Mouse (Mus musculus) heart, adult 2 months (tissue): Measurements from ENCODE around the gene B830017H08Rik. TPM values are rescaled to one million over a fixed set of nuclear protein-coding genes. Genes with fewer than 3 reads are reported as not detected.

Experiments used
- DNase-seq, 2 experiments: peaks; one replicate each; pipeline ENCODE4 v3.0.0; 2021
- H3K27ac ChIP-seq: fragments of 200-600 bp; 2 replicates; pipeline ENCODE4 v1.8.1; 2022
- H3K27me3 ChIP-seq: fragments of 200-500 bp; 2 replicates; pipeline ENCODE4 v1.6.1; 2012; ENCODE audit warnings: mild to moderate bottlenecking, low read length, inconsistent platforms, mixed read lengths; ENCODE audit not compliant: control insufficient read depth, insufficient read depth
- H3K36me3 ChIP-seq: fragments of 200-500 bp; 2 replicates; pipeline ENCODE4 v1.6.1; 2012; ENCODE audit warnings: low read length, inconsistent platforms; ENCODE audit not compliant: control insufficient read depth, insufficient read depth
- H3K4me1 ChIP-seq: fragments of 200-500 bp; 2 replicates; pipeline ENCODE4 v1.6.1; 2011; ENCODE audit warnings: low read length; ENCODE audit not compliant: control insufficient read depth, insufficient read depth
- H3K4me3 ChIP-seq: fragments of 200-600 bp; 2 replicates; pipeline ENCODE4 v1.8.1; 2022
- H3K79me2 ChIP-seq: fragments of 200-500 bp; replicated peaks from 2 replicates; pipeline ENCODE4 v1.6.1; 2012; ENCODE audit warnings: mild to moderate bottlenecking, inconsistent platforms, low read length, moderate library complexity, mixed read lengths; ENCODE audit not compliant: control insufficient read depth, insufficient read depth
- H3K9ac ChIP-seq: fragments of 200-500 bp; 2 replicates; pipeline ENCODE4 v1.6.1; 2012; ENCODE audit warnings: low read depth, mild to moderate bottlenecking, control low read depth, inconsistent platforms, low read length, mixed read lengths
- CTCF ChIP-seq: fragments of 200-600 bp; IDR thresholded peaks from 2 replicates; pipeline ENCODE4 v1.8.1; 2022; ENCODE audit warnings: antibody characterized with exemption, mild to moderate bottlenecking, moderate library complexity
- EP300 ChIP-seq: fragments of 200-500 bp; IDR thresholded peaks from 2 replicates; pipeline ENCODE4 v1.6.1; 2011; ENCODE audit warnings: low read depth, low read length, control low read depth; ENCODE audit not compliant: insufficient read depth
- POLR2A ChIP-seq: fragments of 200-500 bp; IDR thresholded peaks from 2 replicates; pipeline ENCODE4 v1.6.1; 2011; ENCODE audit warnings: mild to moderate bottlenecking, low read depth, low read length, control low read depth; ENCODE audit not compliant: insufficient read depth
- WGBS: fragments of 180-500 bp; shearing (Covaris S2); methylation state at CpG from one replicate; pipeline ENCODE4 v1.1.7; 2018; 5-methylcytosine and 5-hydroxymethylcytosine counted together
- intact Hi-C: fragments of 180-260 bp; cut with DNase I; formaldehyde crosslinking; loops from one replicate; pipeline ENCODE4 v1.15.1; 2025
- polyA plus RNA-seq: library from polyadenylated mRNA; depleted of rRNA; stranded (reverse); fragments of >200 nt; gene quantifications from 2 replicates; pipeline ENCODE4 v1.2.3, GENCODE M21; 2012
- total RNA-seq, 2 experiments: library from RNA; stranded (reverse); gene quantifications; 2 replicates each; pipeline ENCODE4 v1.2.3; 2021

Gene B830017H08Rik
- total and polyA plus RNA-seq, 3 experiments, result not detected

GRCm38 (mm10) chr16:17830385-17831178, 2.3 kb upstream of the B830017H08Rik start:
- Histone ChIP-seq H3K27ac (no peak overlapping the region), H3K4me3 (no peak overlapping the region), H3K9ac (no peak overlapping the region), H3K27me3 (peaks cover 12% of the 10 kb centered on the region), H3K79me2 (no peaks in the 10 kb centered on the region), H3K36me3 (no peaks in the 10 kb centered on the region), H3K4me1 (no peaks in the 10 kb centered on the region)
- no peak for DNase-seq
- WGBS, result 74% methylated on average over 10 of the region's 10 CpGs
- intact Hi-C loops, result no loop called here
- TF ChIP-seq EP300 (no peak), POLR2A (no peak), CTCF (no peak)

- H3K79me2 ChIP-seq, result no peaks in the 10 kb centered on the region
- H3K27ac ChIP-seq, result no peak overlapping the region
- no peaks in the 10 kb centered on the region for H3K4me1 ChIP-seq
- 25% methylated on average over 11 of the region's 11 CpGs for WGBS
- intact Hi-C loops, result no loop called here
- H3K36me3 ChIP-seq, result no peaks in the 10 kb centered on the region
- DNase-seq, result no peak
- H3K4me3 ChIP-seq, result no peak overlapping the region
- H3K27me3 ChIP-seq, result peaks cover 12% of the 10 kb centered on the region
- H3K9ac ChIP-seq, result no peak overlapping the region
- TF ChIP-seq CTCF, result no peak
- TF ChIP-seq POLR2A, result no peak
- TF ChIP-seq EP300, result no peak
Observed at GRCm38 (mm10) chr16:17831781-17832180, 1.1 kb upstream of the B830017H08Rik start.

GRCm38 (mm10) chr16:17833321-17833680, 380 bp downstream of the B830017H08Rik start:
- H3K4me3 ChIP-seq, result peak overlapping the region; percentile 40
- no peak overlapping the region for H3K27ac ChIP-seq
- WGBS, result under 1% methylated on average over 37 of the region's 37 CpGs
- H3K9ac ChIP-seq, result no peak overlapping the region
- DNase-seq, result no peak
- intact Hi-C loops, result no loop called here
- no peaks in the 10 kb centered on the region for H3K79me2 ChIP-seq
- peaks cover 12% of the 10 kb centered on the region for H3K27me3 ChIP-seq
- TF ChIP-seq CTCF, result no peak
- no peak for TF ChIP-seq POLR2A
- TF ChIP-seq EP300, result no peak
- H3K36me3 ChIP-seq, result no peaks in the 10 kb centered on the region
- H3K4me1 ChIP-seq, result no peaks in the 10 kb centered on the region

- no peaks in the 10 kb centered on the region for H3K36me3 ChIP-seq
- TF ChIP-seq POLR2A (no peak), CTCF (no peak), EP300 (no peak)
- no peak overlapping the region for H3K9ac ChIP-seq
- WGBS, result 6% methylated on average over 103 of the region's 103 CpGs
- no peak for DNase-seq
- no peaks in the 10 kb centered on the region for H3K79me2 ChIP-seq
- peaks cover 12% of the 10 kb centered on the region for H3K27me3 ChIP-seq
- peak overlapping the region; percentile 40 for H3K4me3 ChIP-seq
- intact Hi-C loops, result no loop called here
- no peaks in the 10 kb centered on the region for H3K4me1 ChIP-seq
- no peak overlapping the region for H3K27ac ChIP-seq
Observed at GRCm38 (mm10) chr16:17833681-17834399, 919 bp downstream of the B830017H08Rik start.

GRCm38 (mm10) chr16:17834543-17834942, 1.6 kb downstream of the B830017H08Rik start:
- Histone ChIP-seq H3K9ac (no peak overlapping the region), H3K79me2 (no peaks in the 10 kb centered on the region), H3K4me3 (no peak overlapping the region), H3K4me1 (no peaks in the 10 kb centered on the region), H3K27ac (no peak overlapping the region), H3K36me3 (no peaks in the 10 kb centered on the region), H3K27me3 (peaks cover 12% of the 10 kb centered on the region)
- TF ChIP-seq EP300 (no peak), POLR2A (no peak), CTCF (no peak)
- DNase-seq, result no peak
- WGBS, result 48% methylated on average over 7 of the region's 7 CpGs
- intact Hi-C loops, result no loop called here

GRCm38 (mm10) chr16:17835481-17835880, 2.6 kb downstream of the B830017H08Rik start:
- Histone ChIP-seq H3K36me3 (no peaks in the 10 kb centered on the region), H3K79me2 (no peaks in the 10 kb centered on the region), H3K4me1 (no peaks in the 10 kb centered on the region), H3K27ac (no peak overlapping the region), H3K4me3 (no peak overlapping the region), H3K9ac (no peak overlapping the region), H3K27me3 (peaks cover 12% of the 10 kb centered on the region)
- no peak for DNase-seq
- intact Hi-C loops, result no loop called here
- WGBS, result 49% methylated on average over 13 of the region's 13 CpGs
- TF ChIP-seq EP300 (no peak), POLR2A (no peak), CTCF (no peak)
